Comparison of ENCODE assay signal across 18 mouse cellular contexts in genomic region chr11:32237411-32237795, GRCm38 (mm10). TPM values are rescaled to one million over a fixed set of nuclear protein-coding genes. Genes with fewer than 3 reads are reported as not detected.
DNase-seq lines count a peak whose midpoint lies in the region; ATAC-seq and TF ChIP-seq lines count a peak whose summit lies in the region.
"Had no signal": no experiment of that assay in that cellular context is flagged by ENCODE, and none has a peak within 500 bp of the region (broad histone marks: within the 10 kb centered on the region; RNA-seq: fewer than 3 reads in every experiment).

No protein-coding gene starts in this region.

- H3K9ac ChIP-seq in forebrain, postnatal 0 days: no peak overlapping the region
- no peak overlapping the region for H3K9ac ChIP-seq in forebrain, embryonic 12.5 days
- 0 out of 2 replicates have a peak overlapping the region, but pooled peaks have one; percentile 19 for H3K9ac ChIP-seq in limb, embryonic 13.5 days
- no peak overlapping the region for H3K9ac ChIP-seq in hindbrain, postnatal 0 days (replicated peaks; ENCODE audit: low read length)
- H3K9ac ChIP-seq in liver, postnatal 0 days (replicated peaks): no peak overlapping the region
- H3K9ac ChIP-seq: midbrain, embryonic 15.5 days had no signal

- H3K27ac ChIP-seq in forebrain, postnatal 0 days (ENCODE audit: low read depth, low read length): 0 out of 2 replicates have a peak overlapping the region, but pooled peaks have one; percentile 63
- H3K27ac ChIP-seq in forebrain, embryonic 12.5 days: no peak overlapping the region
- H3K27ac ChIP-seq in limb, embryonic 13.5 days: no peak overlapping the region
- H3K27ac ChIP-seq in limb, embryonic 10.5 days: no peak overlapping the region
- H3K27ac ChIP-seq in hindbrain, postnatal 0 days: peak overlapping the region; percentile 16; the same call in 1 of the 2 replicates
- H3K27ac ChIP-seq in liver, postnatal 0 days (ENCODE audit: low read depth): peak overlapping the region; percentile 13; the same call in 1 of the 2 replicates
- H3K27ac ChIP-seq: heart, embryonic 10.5 days; kidney, postnatal 0 days had no signal

- no peak for TF ChIP-seq EP300 in liver, postnatal 0 days (IDR thresholded peaks at IDR 0.05; ENCODE audit: low read depth)

- no peaks in the 10 kb centered on the region for H3K27me3 ChIP-seq in forebrain, postnatal 0 days (ENCODE audit: insufficient read depth, low read length)
- H3K27me3 ChIP-seq in forebrain, embryonic 12.5 days: no peaks in the 10 kb centered on the region
- H3K27me3 ChIP-seq in limb, embryonic 13.5 days: no peaks in the 10 kb centered on the region
- H3K27me3 ChIP-seq in limb, embryonic 10.5 days (ENCODE audit: low read depth, poor library complexity, severe bottlenecking): no peaks in the 10 kb centered on the region
- no peaks in the 10 kb centered on the region for H3K27me3 ChIP-seq in hindbrain, postnatal 0 days (ENCODE audit: insufficient read depth, low read length)
- H3K27me3 ChIP-seq in liver, postnatal 0 days (ENCODE audit: insufficient read depth, low read length): no peaks in the 10 kb centered on the region
- H3K27me3 ChIP-seq: midbrain, embryonic 15.5 days had no signal

- no peak overlapping the region for H3K4me3 ChIP-seq in forebrain, postnatal 0 days (ENCODE audit: low read depth, low read length)
- no peak overlapping the region for H3K4me3 ChIP-seq in forebrain, embryonic 12.5 days (replicated peaks)
- no peak overlapping the region for H3K4me3 ChIP-seq in limb, embryonic 13.5 days
- no peak overlapping the region for H3K4me3 ChIP-seq in limb, embryonic 10.5 days
- H3K4me3 ChIP-seq in hindbrain, postnatal 0 days (ENCODE audit: low read length): no peak overlapping the region
- no peak overlapping the region for H3K4me3 ChIP-seq in liver, postnatal 0 days (ENCODE audit: low read depth, low read length)
- H3K4me3 ChIP-seq: heart, embryonic 10.5 days; midbrain, embryonic 15.5 days had no signal

- TF ChIP-seq CTCF in forebrain, postnatal 0 days (IDR thresholded peaks at IDR 0.05; ENCODE audit: low read depth): no peak
- no peak for TF ChIP-seq CTCF in hindbrain, postnatal 0 days (IDR thresholded peaks at IDR 0.05; ENCODE audit: low read depth)
- TF ChIP-seq CTCF in liver, postnatal 0 days (IDR thresholded peaks at IDR 0.05; ENCODE audit: low read depth): no peak

- H3K4me1 ChIP-seq in forebrain, postnatal 0 days (ENCODE audit: insufficient read depth): peaks cover 9% of the 10 kb centered on the region
- H3K4me1 ChIP-seq in forebrain, embryonic 12.5 days: peaks cover 7% of the 10 kb centered on the region; the same call in 1 of the 2 replicates
- H3K4me1 ChIP-seq in limb, embryonic 13.5 days: peaks cover 16% of the 10 kb centered on the region
- peaks cover 6% of the 10 kb centered on the region for H3K4me1 ChIP-seq in limb, embryonic 10.5 days
- peaks cover 38% of the 10 kb centered on the region for H3K4me1 ChIP-seq in hindbrain, postnatal 0 days (ENCODE audit: insufficient read depth, low read length)
- peaks cover 8% of the 10 kb centered on the region for H3K4me1 ChIP-seq in liver, postnatal 0 days (ENCODE audit: insufficient read depth)

- peaks cover 11% of the 10 kb centered on the region for H3K36me3 ChIP-seq in forebrain, postnatal 0 days (ENCODE audit: insufficient read depth)
- H3K36me3 ChIP-seq in forebrain, embryonic 12.5 days (replicated peaks): peaks cover 69% of the 10 kb centered on the region
- peaks cover 83% of the 10 kb centered on the region for H3K36me3 ChIP-seq in limb, embryonic 13.5 days
- peaks cover 95% of the 10 kb centered on the region for H3K36me3 ChIP-seq in limb, embryonic 10.5 days
- H3K36me3 ChIP-seq in hindbrain, postnatal 0 days (ENCODE audit: insufficient read depth, low read length): peaks cover 17% of the 10 kb centered on the region; the same call in 1 of the 2 replicates
- peaks cover 81% of the 10 kb centered on the region for H3K36me3 ChIP-seq in liver, postnatal 0 days (replicated peaks; ENCODE audit: insufficient read depth, low read length)

- no peak for DNase-seq in forebrain, postnatal 0 days
- no peak for DNase-seq in limb, embryonic 10.5 days (ENCODE audit: low spot score)
- no peak for DNase-seq in hindbrain, postnatal 0 days (ENCODE audit: low spot score)
- DNase-seq in liver, postnatal 0 days: no peak
- no peak for DNase-seq in cerebellum, adult 11 months
- DNase-seq: layer of hippocampus, postnatal 36 days; right cerebral cortex, adult 18-20 months had no signal

- WGBS in forebrain, postnatal 0 days: 82% methylated on average over 3 of the region's 3 CpGs
- 91% methylated on average over 3 of the region's 3 CpGs for WGBS in forebrain, embryonic 12.5 days
- WGBS in limb, embryonic 13.5 days: 80% methylated on average over 3 of the region's 3 CpGs
- 91% methylated on average over 3 of the region's 3 CpGs for WGBS in limb, embryonic 10.5 days
- 82% methylated on average over 3 of the region's 3 CpGs for WGBS in hindbrain, postnatal 0 days
- 84% methylated on average over 3 of the region's 3 CpGs for WGBS in liver, postnatal 0 days (ENCODE audit: insufficient replicate concordance)

- H3K9me3 ChIP-seq in forebrain, postnatal 0 days (ENCODE audit: low read length): no peaks in the 10 kb centered on the region
- H3K9me3 ChIP-seq in forebrain, embryonic 12.5 days: no peaks in the 10 kb centered on the region
- no peaks in the 10 kb centered on the region for H3K9me3 ChIP-seq in limb, embryonic 13.5 days
- no peaks in the 10 kb centered on the region for H3K9me3 ChIP-seq in limb, embryonic 10.5 days (replicated peaks)
- H3K9me3 ChIP-seq in hindbrain, postnatal 0 days (ENCODE audit: low read length): no peaks in the 10 kb centered on the region
- H3K9me3 ChIP-seq in liver, postnatal 0 days (ENCODE audit: low read length): no peaks in the 10 kb centered on the region
- H3K9me3 ChIP-seq: heart, embryonic 10.5 days; midbrain, embryonic 15.5 days had no signal

- no peak overlapping the region for H3K4me2 ChIP-seq in forebrain, postnatal 0 days (ENCODE audit: low read depth)
- H3K4me2 ChIP-seq in forebrain, embryonic 12.5 days: no peak overlapping the region
- H3K4me2 ChIP-seq in limb, embryonic 13.5 days (replicated peaks): no peak overlapping the region
- no peak overlapping the region for H3K4me2 ChIP-seq in hindbrain, postnatal 0 days (ENCODE audit: low read depth, low read length)
- no peak overlapping the region for H3K4me2 ChIP-seq in liver, postnatal 0 days (ENCODE audit: low read depth, low read length)
- H3K4me2 ChIP-seq: midbrain, embryonic 15.5 days had no signal

- no peak for ATAC-seq in forebrain, postnatal 0 days
- no peak for ATAC-seq in forebrain, embryonic 12.5 days (ENCODE audit: low FRiP score)
- ATAC-seq in limb, embryonic 13.5 days (ENCODE audit: low FRiP score, low read depth): no peak
- ATAC-seq in hindbrain, postnatal 0 days: no peak
- no peak for ATAC-seq in liver, postnatal 0 days

RNA-seq across cellular contexts. Expression of gene Mpg, which starts 11.1 kb away (rescaled TPM):
- total RNA-seq in forebrain, postnatal 0 days (2014; rRNA removed): 28.4 and 29.7 TPM in 2 replicates
- 26.4 and 31.0 TPM in 2 replicates for polyA plus RNA-seq in forebrain, postnatal 0 days (2015; fragmentation: Nextera tagmentation; extraction: Ambion mirVana)
- 25.0 and 29.3 TPM in 2 replicates for polyA plus RNA-seq in forebrain, embryonic 12.5 days (2016; fragmentation: Nextera tagmentation; extraction: Ambion mirVana)
- polyA plus RNA-seq in limb, embryonic 13.5 days (2015; fragmentation: Nextera tagmentation; extraction: Ambion mirVana): 42.7 and 43.5 TPM in 2 replicates
- 36.2 and 45.2 TPM in 2 replicates for polyA plus RNA-seq in limb, embryonic 10.5 days (2016; fragmentation: Nextera tagmentation; extraction: Ambion mirVana)
- 24.5 and 30.0 TPM in 2 replicates for total RNA-seq in hindbrain, postnatal 0 days (2014; rRNA removed)
- polyA plus RNA-seq in hindbrain, postnatal 0 days (2015; fragmentation: Nextera tagmentation; extraction: Ambion mirVana): 27.7 TPM in 2 replicates
- 13.5 and 14.2 TPM in 2 replicates for polyA plus RNA-seq in liver, postnatal 0 days (2015; fragmentation: Nextera tagmentation; extraction: Ambion mirVana)

RNA-seq across cellular contexts. Expression of gene Rhbdf1, which starts 15.3 kb away (rescaled TPM):
- total RNA-seq in forebrain, postnatal 0 days (2014; rRNA removed): 16.3 and 23.2 TPM in 2 replicates
- 14.7 and 17.9 TPM in 2 replicates for polyA plus RNA-seq in forebrain, postnatal 0 days (2015; fragmentation: Nextera tagmentation; extraction: Ambion mirVana)
- 18.3 and 19.1 TPM in 2 replicates for polyA plus RNA-seq in forebrain, embryonic 12.5 days (2016; fragmentation: Nextera tagmentation; extraction: Ambion mirVana)
- 59.3 and 63.4 TPM in 2 replicates for polyA plus RNA-seq in limb, embryonic 13.5 days (2015; fragmentation: Nextera tagmentation; extraction: Ambion mirVana)
- 28.1 and 31.1 TPM in 2 replicates for polyA plus RNA-seq in limb, embryonic 10.5 days (2016; fragmentation: Nextera tagmentation; extraction: Ambion mirVana)
- total RNA-seq in hindbrain, postnatal 0 days (2014; rRNA removed): 65.4 and 97.4 TPM in 2 replicates
- polyA plus RNA-seq in hindbrain, postnatal 0 days (2015; fragmentation: Nextera tagmentation; extraction: Ambion mirVana): 22.8 and 22.9 TPM in 2 replicates
- polyA plus RNA-seq in liver, postnatal 0 days (2015; fragmentation: Nextera tagmentation; extraction: Ambion mirVana): 4.8 and 6.4 TPM in 2 replicates
- total RNA-seq: megakaryocyte-erythroid progenitor cell, adult 5-6 weeks had no signal

RNA-seq across cellular contexts. Expression of gene Nprl3, which starts 30.1 kb away (rescaled TPM):
- 34.6 and 51.9 TPM in 2 replicates for total RNA-seq in forebrain, postnatal 0 days (2014; rRNA removed)
- polyA plus RNA-seq in forebrain, postnatal 0 days (2015; fragmentation: Nextera tagmentation; extraction: Ambion mirVana): 32.0 and 38.1 TPM in 2 replicates
- 50.2 and 50.9 TPM in 2 replicates for polyA plus RNA-seq in forebrain, embryonic 12.5 days (2016; fragmentation: Nextera tagmentation; extraction: Ambion mirVana)
- polyA plus RNA-seq in limb, embryonic 13.5 days (2015; fragmentation: Nextera tagmentation; extraction: Ambion mirVana): 46.0 and 47.0 TPM in 2 replicates
- 43.7 and 51.8 TPM in 2 replicates for polyA plus RNA-seq in limb, embryonic 10.5 days (2016; fragmentation: Nextera tagmentation; extraction: Ambion mirVana)
- total RNA-seq in hindbrain, postnatal 0 days (2014; rRNA removed): 38.4 and 53.0 TPM in 2 replicates
- 39.2 and 39.8 TPM in 2 replicates for polyA plus RNA-seq in hindbrain, postnatal 0 days (2015; fragmentation: Nextera tagmentation; extraction: Ambion mirVana)
- 22.8 and 26.2 TPM in 2 replicates for polyA plus RNA-seq in liver, postnatal 0 days (2015; fragmentation: Nextera tagmentation; extraction: Ambion mirVana)

RNA-seq across cellular contexts. Expression of gene Snrnp25, which starts 32.2 kb away (rescaled TPM):
- 15.2 and 34.0 TPM in 2 replicates for total RNA-seq in forebrain, postnatal 0 days (2014; rRNA removed)
- polyA plus RNA-seq in forebrain, postnatal 0 days (2015; fragmentation: Nextera tagmentation; extraction: Ambion mirVana): 50.4 and 58.0 TPM in 2 replicates
- 61.4 and 62.7 TPM in 2 replicates for polyA plus RNA-seq in forebrain, embryonic 12.5 days (2016; fragmentation: Nextera tagmentation; extraction: Ambion mirVana)
- 58.7 and 66.4 TPM in 2 replicates for polyA plus RNA-seq in limb, embryonic 13.5 days (2015; fragmentation: Nextera tagmentation; extraction: Ambion mirVana)
- polyA plus RNA-seq in limb, embryonic 10.5 days (2016; fragmentation: Nextera tagmentation; extraction: Ambion mirVana): 115 and 121 TPM in 2 replicates
- 18.1 and 21.7 TPM in 2 replicates for total RNA-seq in hindbrain, postnatal 0 days (2014; rRNA removed)
- 52.6 and 61.3 TPM in 2 replicates for polyA plus RNA-seq in hindbrain, postnatal 0 days (2015; fragmentation: Nextera tagmentation; extraction: Ambion mirVana)
- polyA plus RNA-seq in liver, postnatal 0 days (2015; fragmentation: Nextera tagmentation; extraction: Ambion mirVana): 30.1 and 32.9 TPM in 2 replicates

RNA-seq across cellular contexts. Expression of gene Il9r, which starts 37.3 kb away (rescaled TPM):
- not detected in 2 replicates for total RNA-seq in forebrain, postnatal 0 days (2014; rRNA removed)
- polyA plus RNA-seq in forebrain, postnatal 0 days (2015; fragmentation: Nextera tagmentation; extraction: Ambion mirVana): not detected in 2 replicates
- polyA plus RNA-seq in forebrain, embryonic 12.5 days (2016; fragmentation: Nextera tagmentation; extraction: Ambion mirVana): not detected in 2 replicates
- polyA plus RNA-seq in limb, embryonic 13.5 days (2015; fragmentation: Nextera tagmentation; extraction: Ambion mirVana): 0.14 and 0.50 TPM in 2 replicates
- not detected in 2 replicates for polyA plus RNA-seq in limb, embryonic 10.5 days (2016; fragmentation: Nextera tagmentation; extraction: Ambion mirVana)
- not detected in 2 replicates for total RNA-seq in hindbrain, postnatal 0 days (2014; rRNA removed)
- polyA plus RNA-seq in hindbrain, postnatal 0 days (2015; fragmentation: Nextera tagmentation; extraction: Ambion mirVana): not detected in 2 replicates
- 0.05 TPM in 1 of 2 replicates, not detected in the other for polyA plus RNA-seq in liver, postnatal 0 days (2015; fragmentation: Nextera tagmentation; extraction: Ambion mirVana)
- total RNA-seq: gastrocnemius, postnatal 36 days; layer of hippocampus, adult 18-20 months; layer of hippocampus, postnatal 36 days; left cerebral cortex, postnatal 4 days; megakaryocyte-erythroid progenitor cell, adult 5-6 weeks had no signal
- polyA plus RNA-seq: C2C12; embryonic facial prominence, embryonic 11.5 days; kidney, postnatal 0 days; midbrain, embryonic 15.5 days had no signal

Comparison
In these comparisons a context has a peak if more than half of its experiments do, and no peak if none do; other contexts are left out.
1. H3K27ac ChIP-seq: peak in forebrain, postnatal 0 days (single experiment), hindbrain, postnatal 0 days (single experiment) and liver, postnatal 0 days (single experiment); none in forebrain, embryonic 12.5 days (single experiment), limb, embryonic 13.5 days (single experiment) and limb, embryonic 10.5 days (single experiment).